In genomic region chr16:89874012-89874704, GRCm38 (mm10) we compare ENCODE assay signal across 12 mouse cellular contexts.
DNase-seq lines count a peak whose midpoint lies in the region; ATAC-seq lines count a peak whose summit lies in the region.
"Had no signal": no experiment of that assay in that cellular context is flagged by ENCODE, and none has a peak within 500 bp of the region (broad histone marks: within the 10 kb centered on the region; RNA-seq: fewer than 3 reads in every experiment).

No protein-coding gene starts in this region.

- peaks cover 43% of the 10 kb centered on the region for H3K4me1 ChIP-seq in midbrain, embryonic 13.5 days (replicated peaks)
- H3K4me1 ChIP-seq in midbrain, embryonic 10.5 days: peaks cover 32% of the 10 kb centered on the region
- H3K4me1 ChIP-seq in hindbrain, embryonic 13.5 days (replicated peaks): peaks cover 44% of the 10 kb centered on the region
- no peaks in the 10 kb centered on the region for H3K4me1 ChIP-seq in neural tube, embryonic 14.5 days (ENCODE audit: control insufficient read depth, insufficient read depth, low read length)

- 36% methylated on average over 15 of the region's 15 CpGs for WGBS in midbrain, embryonic 13.5 days
- WGBS in midbrain, embryonic 10.5 days: 69% methylated on average over 15 of the region's 15 CpGs
- 50% methylated on average over 15 of the region's 15 CpGs for WGBS in hindbrain, embryonic 13.5 days
- WGBS in neural tube, embryonic 14.5 days: 44% methylated on average over 15 of the region's 15 CpGs

- H3K4me3 ChIP-seq in midbrain, embryonic 13.5 days (replicated peaks): no peak overlapping the region
- H3K4me3 ChIP-seq in midbrain, embryonic 10.5 days: no peak overlapping the region
- no peak overlapping the region for H3K4me3 ChIP-seq in hindbrain, embryonic 13.5 days
- H3K4me3 ChIP-seq in neural tube, embryonic 14.5 days (ENCODE audit: low read depth, low read length): no peak overlapping the region

- peaks cover 12% of the 10 kb centered on the region for H3K36me3 ChIP-seq in midbrain, embryonic 13.5 days
- peaks cover 28% of the 10 kb centered on the region for H3K36me3 ChIP-seq in midbrain, embryonic 10.5 days
- peaks cover 12% of the 10 kb centered on the region for H3K36me3 ChIP-seq in hindbrain, embryonic 13.5 days
- H3K36me3 ChIP-seq in neural tube, embryonic 14.5 days (ENCODE audit: control insufficient read depth, insufficient read depth, low read length): no peaks in the 10 kb centered on the region

- no peaks in the 10 kb centered on the region for H3K9me3 ChIP-seq in midbrain, embryonic 13.5 days
- H3K9me3 ChIP-seq in midbrain, embryonic 10.5 days (replicated peaks): peaks cover 7% of the 10 kb centered on the region; the same call in 1 of the 2 replicates
- no peaks in the 10 kb centered on the region for H3K9me3 ChIP-seq in hindbrain, embryonic 13.5 days
- H3K9me3 ChIP-seq in neural tube, embryonic 14.5 days (ENCODE audit: control insufficient read depth, low read length): no peaks in the 10 kb centered on the region

- peaks cover 5% of the 10 kb centered on the region; the same call in 1 of the 2 replicates for H3K27me3 ChIP-seq in midbrain, embryonic 13.5 days
- H3K27me3 ChIP-seq in midbrain, embryonic 10.5 days (ENCODE audit: low read depth, poor library complexity, severe bottlenecking): no peaks in the 10 kb centered on the region; the same call in 1 of the 2 replicates
- no peaks in the 10 kb centered on the region for H3K27me3 ChIP-seq in hindbrain, embryonic 13.5 days
- no peaks in the 10 kb centered on the region for H3K27me3 ChIP-seq in neural tube, embryonic 14.5 days (ENCODE audit: control insufficient read depth, insufficient read depth, low read length)

- peak; percentile 75 for ATAC-seq in midbrain, embryonic 13.5 days
- no peak for ATAC-seq in hindbrain, embryonic 13.5 days (ENCODE audit: low FRiP score)
- ATAC-seq in neural tube, embryonic 14.5 days (ENCODE audit: low read depth): peak; percentile 29; the same call in 1 of the 2 replicates

- peak overlapping the region; percentile 67; the same call in 1 of the 2 replicates for H3K27ac ChIP-seq in midbrain, embryonic 13.5 days
- H3K27ac ChIP-seq in midbrain, embryonic 10.5 days (replicated peaks): no peak overlapping the region
- H3K27ac ChIP-seq in hindbrain, embryonic 13.5 days: 0 out of 2 replicates have a peak overlapping the region, but pooled peaks have one; percentile 3
- no peak overlapping the region for H3K27ac ChIP-seq in neural tube, embryonic 14.5 days (ENCODE audit: low read depth, low read length)

- no peak overlapping the region for H3K4me2 ChIP-seq in midbrain, embryonic 13.5 days (replicated peaks)
- no peak overlapping the region for H3K4me2 ChIP-seq in hindbrain, embryonic 13.5 days
- H3K4me2 ChIP-seq in neural tube, embryonic 14.5 days (ENCODE audit: low read depth, low read length): no peak overlapping the region

- H3K9ac ChIP-seq in midbrain, embryonic 13.5 days (replicated peaks): no peak overlapping the region
- no peak overlapping the region for H3K9ac ChIP-seq in hindbrain, embryonic 13.5 days
- H3K9ac ChIP-seq in neural tube, embryonic 14.5 days (replicated peaks; ENCODE audit: low read depth, low read length): no peak overlapping the region

- DNase-seq in cerebellum, postnatal 25 days: peak; percentile 37 to 47
- DNase-seq in cerebellum, postnatal 10 days: no peak
- DNase-seq in midbrain, embryonic 10.5 days (ENCODE audit: low spot score): no peak
- no peak for DNase-seq in ovary, postnatal 10 days (ENCODE audit: low spot score)
- DNase-seq in layer of hippocampus, adult 11-12 months (ENCODE audit: low spot score): no peak
- DNase-seq: liver; lung, postnatal 14 days; right cerebral cortex, postnatal 14 days; thymus, postnatal 36 days had no signal

Comparison
In these comparisons a context has a peak if more than half of its experiments do, and no peak if none do; other contexts are left out.
1. DNase-seq: peak in cerebellum, postnatal 25 days (2 of 2); none in cerebellum, postnatal 10 days (0 of 2), midbrain, embryonic 10.5 days (single experiment), ovary, postnatal 10 days (single experiment) and layer of hippocampus, adult 11-12 months (single experiment).
2. H3K27ac ChIP-seq: peak in midbrain, embryonic 13.5 days (single experiment) and hindbrain, embryonic 13.5 days (single experiment); none in midbrain, embryonic 10.5 days (single experiment) and neural tube, embryonic 14.5 days (single experiment).